Mouse (Mus musculus): ENCODE data around the gene Olfr1104. TPM values are rescaled to one million over a fixed set of nuclear protein-coding genes. Genes with fewer than 3 reads are reported as not detected.

Olfr1104 gene
- polyA plus RNA-seq, 1 experiment from 2014 or later: not detected

- TF ChIP-seq CTCF (IDR thresholded peaks at IDR 0.05; ENCODE audit: low read depth): no peak
- TF ChIP-seq EP300 (IDR thresholded peaks at IDR 0.05; ENCODE audit: low read depth): no peak
- ATAC-seq (no peak), DNase-seq (no peak)
- Histone ChIP-seq H3K9ac (replicated peaks) (no peak within 1 kb of the TSS), H3K9me3 (ENCODE audit: low read length) (no peaks in the 10 kb centered on the region), H3K4me1 (ENCODE audit: insufficient read depth) (no peaks in the 10 kb centered on the region), H3K4me3 (ENCODE audit: low read depth, low read length) (no peak within 1 kb of the TSS), H3K4me2 (ENCODE audit: low read depth, low read length) (no peak within 1 kb of the TSS), H3K27me3 (ENCODE audit: insufficient read depth, low read length) (no peaks in the 10 kb centered on the region), H3K36me3 (replicated peaks; ENCODE audit: insufficient read depth, low read length) (no peaks in the 10 kb centered on the region), H3K27ac (ENCODE audit: low read depth) (no peak within 1 kb of the TSS)
- WGBS (ENCODE audit: insufficient replicate concordance): 65% methylated on average over 3 of the region's 3 CpGs
Observed at GRCm38 (mm10) chr2:86979854-86980253, 47.0 kb downstream of the Olfr1104 start, which contains the start of gene Olfr1100. Gene Olfr1100 (minus strand): TSS chr2:86979954.

Other genes starting within 250 kb of the Olfr1104 start
- not detected in 2 replicates for gene Olfr1093, start 244.6 kb downstream of the Olfr1104 start, polyA plus RNA-seq (2015; fragmentation: Nextera tagmentation; extraction: Ambion mirVana)
- gene Olfr141, start 217.1 kb downstream of the Olfr1104 start, polyA plus RNA-seq (2015; fragmentation: Nextera tagmentation; extraction: Ambion mirVana): not detected in 2 replicates
- gene Olfr1094, start 202.4 kb downstream of the Olfr1104 start, polyA plus RNA-seq (2015; fragmentation: Nextera tagmentation; extraction: Ambion mirVana): not detected in 2 replicates
- not detected in 2 replicates for gene Olfr1095, start 175.4 kb downstream of the Olfr1104 start, polyA plus RNA-seq (2015; fragmentation: Nextera tagmentation; extraction: Ambion mirVana)
- not detected in 2 replicates for gene Gm13723, start 152.3 kb downstream of the Olfr1104 start, polyA plus RNA-seq (2015; fragmentation: Nextera tagmentation; extraction: Ambion mirVana)
- not detected in 2 replicates for gene Olfr1097, start 134.9 kb downstream of the Olfr1104 start, polyA plus RNA-seq (2015; fragmentation: Nextera tagmentation; extraction: Ambion mirVana)
- gene Olfr1098, start 102.5 kb downstream of the Olfr1104 start, polyA plus RNA-seq (2015; fragmentation: Nextera tagmentation; extraction: Ambion mirVana): not detected in 2 replicates
- gene Olfr1099, start 66.4 kb downstream of the Olfr1104 start, polyA plus RNA-seq (2015; fragmentation: Nextera tagmentation; extraction: Ambion mirVana): not detected in 2 replicates
- gene Olfr1100, start 47.1 kb downstream of the Olfr1104 start, polyA plus RNA-seq (2015; fragmentation: Nextera tagmentation; extraction: Ambion mirVana): not detected in 2 replicates
- not detected in 2 replicates for gene Olfr1101, start 35.9 kb downstream of the Olfr1104 start, polyA plus RNA-seq (2015; fragmentation: Nextera tagmentation; extraction: Ambion mirVana)
- not detected in 2 replicates for gene Olfr1102, start 28.7 kb downstream of the Olfr1104 start, polyA plus RNA-seq (2015; fragmentation: Nextera tagmentation; extraction: Ambion mirVana)
- not detected in 2 replicates for gene Olfr1105, start 9.5 kb upstream of the Olfr1104 start, polyA plus RNA-seq (2015; fragmentation: Nextera tagmentation; extraction: Ambion mirVana)
- not detected in 2 replicates for gene Olfr1106, start 25.2 kb upstream of the Olfr1104 start, polyA plus RNA-seq (2015; fragmentation: Nextera tagmentation; extraction: Ambion mirVana)
- not detected in 2 replicates for gene Olfr1107, start 48.7 kb upstream of the Olfr1104 start, polyA plus RNA-seq (2015; fragmentation: Nextera tagmentation; extraction: Ambion mirVana)
- gene Olfr1109, start 68.9 kb upstream of the Olfr1104 start, polyA plus RNA-seq (2015; fragmentation: Nextera tagmentation; extraction: Ambion mirVana): not detected in 2 replicates
- gene Olfr259, start 87.5 kb upstream of the Olfr1104 start, polyA plus RNA-seq (2015; fragmentation: Nextera tagmentation; extraction: Ambion mirVana): not detected in 2 replicates
- not detected in 2 replicates for gene Olfr1110, start 113.2 kb upstream of the Olfr1104 start, polyA plus RNA-seq (2015; fragmentation: Nextera tagmentation; extraction: Ambion mirVana)
- gene Olfr1111, start 125.5 kb upstream of the Olfr1104 start, polyA plus RNA-seq (2015; fragmentation: Nextera tagmentation; extraction: Ambion mirVana): not detected in 2 replicates
- gene Olfr1112, start 160.7 kb upstream of the Olfr1104 start, polyA plus RNA-seq (2015; fragmentation: Nextera tagmentation; extraction: Ambion mirVana): not detected in 2 replicates
- gene Olfr1113, start 181.9 kb upstream of the Olfr1104 start, polyA plus RNA-seq (2015; fragmentation: Nextera tagmentation; extraction: Ambion mirVana): not detected in 2 replicates
- not detected in 2 replicates for gene Olfr1115, start 220.9 kb upstream of the Olfr1104 start, polyA plus RNA-seq (2015; fragmentation: Nextera tagmentation; extraction: Ambion mirVana)
- gene Olfr1116, start 240.5 kb upstream of the Olfr1104 start, polyA plus RNA-seq (2015; fragmentation: Nextera tagmentation; extraction: Ambion mirVana): not detected in 2 replicates

Data from liver, postnatal 0 days (tissue).